Mouse (Mus musculus) MN1 (cell line): ENCODE results near the gene Bex3.
"Not testable (repeated sequence)": the region's sequence is repeated elsewhere in the genome, so short reads cannot be mapped to it uniquely, and the experiment has no call there.

ENCODE experiments used
- DNase-seq: peaks from one replicate; pipeline ENCODE4 v3.0.0-alpha.2; 2016; ENCODE audit warnings: low spot score

Gene Bex3

DNA sequence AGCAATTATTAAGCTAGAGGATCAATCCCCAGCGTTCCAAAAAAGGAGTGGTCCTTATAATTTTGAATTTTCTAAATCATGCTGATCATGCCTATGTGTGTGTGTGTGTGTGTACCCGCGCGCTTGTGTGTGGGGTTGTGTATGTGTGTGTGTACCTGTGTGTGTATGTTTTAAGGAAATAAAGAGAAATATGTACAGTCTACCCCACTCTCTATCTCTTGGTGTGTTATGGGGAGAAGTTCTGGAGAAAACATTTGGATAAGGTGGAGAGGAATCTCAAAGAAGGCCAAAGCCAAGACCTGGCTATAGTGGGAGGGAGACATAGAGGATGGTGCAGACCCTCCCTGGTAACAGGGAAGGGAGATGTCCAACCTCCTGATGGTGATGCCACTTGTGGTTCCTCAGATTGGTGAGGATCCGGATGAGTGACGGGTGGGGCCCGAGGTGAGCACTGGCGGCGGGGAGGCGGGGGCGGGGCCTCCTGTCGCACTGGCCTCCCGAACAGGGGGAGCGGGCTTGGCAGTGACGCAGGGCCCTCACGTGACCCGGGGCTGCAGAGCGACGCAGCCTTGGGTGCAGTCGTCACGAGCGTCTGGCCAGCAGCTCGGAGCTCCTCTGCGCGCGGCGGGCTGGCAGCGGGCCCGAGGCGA, at the start of gene Bex3:
Gene Bex3 (plus strand): TSS at position 511 of the 650 bp plus-strand sequence.
- DNase-seq, result not testable (repeated sequence)

DNA sequence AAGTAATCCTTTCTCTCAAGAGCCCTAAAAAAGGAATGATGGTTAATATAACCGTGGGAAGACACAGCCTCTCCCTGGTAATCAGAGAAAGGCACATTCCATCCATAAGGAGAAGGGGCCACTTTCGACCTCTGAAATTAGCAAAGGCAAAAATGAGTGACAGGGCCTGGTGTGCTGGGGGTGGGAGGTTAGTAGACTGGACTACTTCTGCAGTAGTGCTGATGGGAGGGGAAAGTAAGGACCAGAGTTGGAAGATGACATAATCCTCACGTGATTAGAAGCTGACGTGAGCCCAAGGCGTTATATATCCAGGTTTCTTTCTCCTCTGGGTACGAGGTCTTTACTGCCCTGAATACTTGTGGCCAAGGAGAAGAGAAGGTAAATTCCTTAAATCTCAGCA, 46.3 kb upstream of the Bex3 start:
- no peak for DNase-seq

DNA sequence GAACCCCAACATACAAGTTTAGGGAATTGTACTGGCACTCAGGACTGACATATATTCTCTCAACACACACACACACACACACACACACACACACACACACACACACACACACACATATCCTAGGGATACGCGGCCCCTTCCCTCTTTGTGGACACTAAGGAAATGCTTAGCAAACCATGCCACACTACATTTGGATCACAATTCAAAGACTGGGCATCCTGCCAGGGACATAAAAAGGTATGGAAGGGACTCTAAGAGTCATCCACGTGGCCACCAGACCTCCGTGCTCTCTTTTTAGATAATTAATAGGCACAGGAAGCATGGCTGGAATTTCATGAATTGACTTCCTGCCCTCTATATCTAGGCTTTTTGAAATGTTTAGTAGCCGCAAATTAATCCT, 42.3 kb upstream of the Bex3 start:
- peak; percentile 47 for DNase-seq

DNA sequence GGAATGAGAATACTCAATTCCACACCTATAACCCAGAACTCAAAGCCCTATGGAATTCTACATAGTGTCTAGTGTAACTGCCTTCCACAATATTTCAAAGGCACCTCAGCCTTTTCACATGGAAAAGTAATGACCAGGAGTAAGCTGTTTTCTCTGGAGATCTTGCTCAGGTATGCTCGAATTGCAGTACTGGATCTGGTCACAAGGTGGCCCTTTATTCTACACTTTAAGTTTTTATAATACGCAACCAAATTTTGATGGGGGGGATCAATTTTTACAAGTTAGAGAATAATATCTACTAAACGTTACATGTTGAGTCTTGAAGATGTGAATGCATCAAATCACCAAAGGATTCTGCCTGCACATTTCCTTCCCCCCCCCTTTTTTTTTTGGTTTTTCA, 31.9 kb upstream of the Bex3 start:
- DNase-seq, result peak; percentile 29

DNA sequence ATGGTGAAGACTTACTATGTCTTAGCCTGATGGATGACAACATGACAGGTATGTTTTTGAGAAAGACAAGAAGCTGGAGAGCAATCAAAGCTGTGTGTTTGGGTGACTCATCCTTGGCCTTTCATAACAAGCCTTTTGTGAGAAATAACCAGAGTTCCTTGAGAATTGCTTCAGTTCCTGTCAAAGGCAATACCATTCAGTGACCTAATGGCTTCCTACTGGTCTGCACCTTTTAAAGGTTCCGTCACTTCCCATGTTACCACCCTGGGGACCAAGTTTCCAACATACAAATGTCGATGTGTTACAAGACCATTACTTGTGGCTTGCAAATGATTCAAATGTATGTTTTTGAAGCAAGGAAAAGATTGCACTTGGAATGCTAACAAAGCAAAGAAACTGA, 26.9 kb upstream of the Bex3 start:
- DNase-seq, result no peak

DNA sequence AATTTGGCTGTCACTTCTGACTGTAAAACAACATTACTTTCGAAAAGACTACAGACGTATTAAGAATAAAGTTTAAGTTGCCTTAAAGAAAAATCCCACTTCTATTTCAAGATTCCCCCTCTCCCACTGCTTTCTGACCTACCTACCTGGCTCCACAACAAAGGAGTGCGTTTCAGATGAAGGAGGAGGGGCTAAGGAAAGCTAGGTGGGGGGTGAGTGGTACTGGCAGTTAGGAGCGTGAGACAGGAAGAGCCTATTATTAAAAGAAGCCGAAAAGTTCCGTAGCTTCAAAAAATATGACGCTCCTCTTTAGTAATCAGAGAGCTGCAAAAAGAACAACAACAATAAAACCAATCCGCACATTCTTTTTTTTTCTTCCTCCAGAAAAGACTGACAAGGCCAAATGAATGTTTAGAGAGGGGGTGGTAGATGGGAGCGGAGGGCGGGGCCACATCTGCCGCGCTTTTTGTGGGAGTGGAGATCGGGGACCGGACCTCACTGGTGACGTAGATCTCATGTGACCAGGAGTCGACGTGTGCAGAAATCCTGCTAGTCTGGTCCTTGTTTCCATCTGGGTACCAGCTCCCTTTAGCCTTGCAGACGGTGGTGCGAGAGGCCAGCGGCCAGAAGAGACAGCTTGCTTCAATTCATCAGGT, 25.4 kb upstream of the Bex3 start, which contains the start of gene Tceal9:
Gene Tceal9 (plus strand): TSS at position 506 of the 656 bp plus-strand sequence.
- peak; percentile 70 for DNase-seq

DNA sequence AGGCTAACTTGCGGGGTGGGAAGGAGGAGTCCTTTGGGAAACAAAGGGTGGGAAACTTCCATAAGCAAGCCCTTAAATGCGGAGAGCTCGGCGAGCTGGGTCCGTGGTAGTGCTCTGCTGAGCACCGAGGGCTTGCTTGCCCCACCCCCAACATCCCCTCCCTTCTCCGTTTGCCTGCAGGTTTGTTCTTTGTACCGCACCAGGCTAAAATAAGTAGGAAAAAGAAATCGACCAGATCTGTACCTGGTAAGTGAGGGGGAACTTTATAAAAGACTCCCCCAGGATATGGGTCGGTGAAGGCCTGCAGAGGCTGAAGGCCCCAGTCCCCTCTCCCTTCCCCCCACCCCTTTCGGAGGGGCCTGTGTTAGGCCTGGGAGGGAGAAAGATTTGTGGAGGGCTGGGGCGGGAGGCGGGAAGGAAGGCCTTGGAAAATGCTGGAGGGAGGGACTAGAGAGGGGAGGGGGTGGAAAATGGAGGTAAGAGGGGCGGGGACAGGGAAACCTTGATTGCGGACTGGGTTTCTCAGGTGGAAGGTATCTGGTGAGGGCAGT, 24.5 kb upstream of the Bex3 start:
- DNase-seq, result no peak

DNA sequence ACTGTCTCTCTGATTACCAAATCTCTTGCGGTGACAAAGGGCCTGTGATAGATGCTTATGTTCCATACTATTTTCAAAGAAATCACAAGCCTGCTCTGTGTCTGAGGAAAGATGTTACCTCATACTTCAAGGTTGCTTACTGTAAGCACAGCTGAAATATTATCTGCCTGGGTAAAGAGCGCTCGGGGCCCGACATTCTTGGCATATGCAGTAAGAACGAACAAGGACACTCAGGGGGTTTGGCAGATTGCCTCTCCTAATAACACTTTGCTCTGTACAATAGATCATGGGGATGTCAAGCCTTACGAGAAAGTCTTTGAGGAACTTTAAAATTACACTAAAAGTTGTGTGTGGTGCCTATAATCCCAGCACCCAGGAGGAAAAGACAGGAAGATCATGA, 21.2 kb upstream of the Bex3 start:
- DNase-seq, result no peak

DNA sequence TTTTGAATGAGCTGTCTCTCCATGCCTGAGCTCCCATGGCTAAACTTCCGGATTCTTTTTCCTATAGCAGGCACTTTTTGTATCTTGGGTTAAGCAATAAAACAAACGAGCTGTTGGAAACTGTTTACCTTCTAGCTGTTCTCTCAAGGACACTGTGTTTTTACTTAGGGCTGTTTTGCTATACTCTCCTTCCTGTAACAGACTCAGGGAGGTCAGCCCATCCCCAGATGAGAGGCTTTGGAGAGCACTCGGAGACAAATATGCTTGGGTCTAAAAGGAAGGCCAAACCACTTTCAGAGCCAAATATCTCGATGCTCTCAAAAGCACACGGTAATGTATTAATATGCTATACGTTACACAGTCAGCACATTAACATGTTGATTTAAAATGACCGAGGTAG, 20.4 kb upstream of the Bex3 start:
- no peak for DNase-seq

DNA sequence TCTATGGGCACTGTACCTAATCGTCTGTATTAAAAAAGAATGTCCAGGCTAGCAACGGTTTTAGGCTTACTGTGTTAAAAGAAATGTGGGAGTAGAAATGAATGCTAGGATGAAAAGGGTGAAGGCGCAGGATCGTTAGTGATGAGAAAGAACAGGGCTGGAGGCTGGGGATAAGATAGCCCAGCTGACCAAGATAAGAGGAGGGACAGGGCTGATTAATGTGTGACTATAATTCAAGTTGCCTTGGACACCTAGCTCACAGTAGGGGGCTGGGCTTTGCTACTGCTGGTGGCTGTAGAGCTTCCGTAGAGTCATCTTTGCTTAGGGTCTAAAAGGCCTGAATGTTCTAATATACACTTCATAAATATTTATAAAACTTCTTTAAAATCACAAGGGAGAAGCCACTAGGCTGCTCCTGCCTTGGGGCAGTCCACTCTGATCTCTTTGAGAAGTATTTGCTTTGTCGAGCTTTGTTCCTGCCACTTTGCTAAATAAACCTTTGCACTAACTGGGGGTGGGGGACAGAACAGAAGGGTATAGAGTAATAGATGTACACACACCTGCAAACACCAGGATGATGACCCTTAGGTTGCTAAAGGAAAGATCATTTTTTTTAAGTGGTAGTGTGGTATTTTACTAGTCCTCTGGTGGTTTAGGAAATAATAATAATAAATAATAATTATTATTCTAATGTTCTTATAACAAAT, 17.9 kb upstream of the Bex3 start:
- no peak for DNase-seq

DNA sequence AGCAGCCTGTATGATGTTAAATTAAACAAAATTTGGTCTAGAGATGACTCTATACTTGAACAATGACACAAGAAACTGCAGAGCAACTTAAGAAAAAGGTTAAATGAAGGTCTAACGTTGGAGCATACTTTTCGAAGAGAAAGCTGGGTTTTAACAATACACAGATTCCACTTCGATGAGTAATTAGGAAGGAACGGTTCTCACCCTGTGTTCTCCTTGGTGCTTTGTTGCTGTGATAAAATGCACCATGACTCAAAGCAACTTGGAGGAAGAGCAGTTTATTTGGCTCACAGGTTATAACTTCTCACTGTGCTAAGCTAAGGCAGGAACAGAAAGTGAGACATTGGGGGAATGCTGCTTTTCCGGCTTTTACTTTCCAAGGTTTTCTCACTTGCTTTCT, 2.3 kb upstream of the Bex3 start:
- no peak for DNase-seq

DNA sequence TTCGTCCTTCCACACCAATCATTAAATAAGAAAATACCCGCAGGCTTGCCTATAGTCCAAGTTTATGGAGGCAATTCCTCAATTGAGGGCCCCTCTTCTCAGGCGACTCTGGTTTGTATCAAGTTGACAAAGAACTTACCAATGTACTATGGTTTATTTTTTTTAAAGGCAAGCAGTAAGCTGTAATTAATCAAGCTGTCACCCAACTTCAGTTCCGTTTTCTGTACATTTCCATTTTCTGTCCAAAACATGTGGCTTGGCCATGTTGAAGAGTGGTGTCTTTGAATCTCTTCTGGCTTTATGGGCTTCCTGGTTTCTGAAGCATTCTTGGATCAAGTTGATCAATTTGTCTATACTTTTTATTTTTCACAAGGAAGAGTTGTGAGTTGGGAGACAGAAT, 1.9 kb upstream of the Bex3 start:
- no peak for DNase-seq

DNA sequence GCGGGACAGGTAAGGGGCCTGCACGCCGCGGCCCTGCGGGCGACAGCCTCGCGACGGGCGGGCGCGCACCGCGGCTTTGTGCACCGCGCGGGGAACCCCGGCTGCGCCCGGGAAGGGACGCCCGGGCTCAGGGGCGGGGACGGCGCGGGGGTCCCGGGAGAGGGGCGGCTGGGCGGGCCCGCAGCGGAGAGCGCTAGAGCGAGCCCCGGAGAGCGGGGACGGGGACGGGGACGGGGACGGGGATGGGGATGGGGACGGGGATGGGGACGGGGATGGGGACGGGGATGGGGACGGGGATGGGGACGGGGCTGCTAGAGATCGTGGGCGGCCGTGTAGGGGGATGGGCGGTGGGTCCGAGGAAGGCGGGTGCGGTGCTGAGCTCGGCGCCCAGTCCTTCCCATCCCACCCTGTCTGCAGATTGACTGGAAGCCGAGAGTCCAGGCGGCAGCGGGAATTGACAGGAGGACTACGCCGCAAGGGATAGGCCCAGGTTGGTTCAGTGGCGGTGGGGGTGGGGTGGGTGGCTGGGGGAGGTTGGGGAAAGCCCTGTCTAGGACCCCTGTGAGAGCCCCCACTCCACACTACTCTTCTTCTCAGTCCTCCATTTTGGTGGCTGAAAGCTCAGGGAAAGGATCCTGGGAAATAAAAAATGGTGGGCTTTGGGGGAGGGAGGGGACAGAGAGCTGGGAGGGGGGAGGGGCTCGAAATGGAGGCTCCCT, 499 bp downstream of the Bex3 start:
- peak; percentile 7 for DNase-seq

DNA sequence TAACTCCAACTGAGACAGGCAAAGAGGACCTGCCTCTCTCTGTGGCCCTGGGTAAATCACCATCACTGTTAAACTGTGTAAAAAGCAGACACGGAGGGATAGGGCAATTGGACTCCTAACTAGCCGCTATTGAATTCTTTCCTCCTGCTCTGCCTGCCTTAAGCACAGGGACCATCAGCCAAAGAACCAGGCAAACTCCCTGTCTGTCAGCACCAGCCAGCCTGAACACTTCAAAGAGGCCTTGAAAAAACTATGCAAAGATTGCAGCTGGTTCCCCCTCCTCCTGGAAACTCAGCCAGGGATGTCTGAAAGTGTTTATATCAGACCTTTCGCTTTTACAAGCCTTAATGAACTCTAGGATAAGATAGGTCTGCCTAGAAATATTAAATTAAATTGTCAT, 4.5 kb downstream of the Bex3 start:
- DNase-seq, result peak; percentile 10

DNA sequence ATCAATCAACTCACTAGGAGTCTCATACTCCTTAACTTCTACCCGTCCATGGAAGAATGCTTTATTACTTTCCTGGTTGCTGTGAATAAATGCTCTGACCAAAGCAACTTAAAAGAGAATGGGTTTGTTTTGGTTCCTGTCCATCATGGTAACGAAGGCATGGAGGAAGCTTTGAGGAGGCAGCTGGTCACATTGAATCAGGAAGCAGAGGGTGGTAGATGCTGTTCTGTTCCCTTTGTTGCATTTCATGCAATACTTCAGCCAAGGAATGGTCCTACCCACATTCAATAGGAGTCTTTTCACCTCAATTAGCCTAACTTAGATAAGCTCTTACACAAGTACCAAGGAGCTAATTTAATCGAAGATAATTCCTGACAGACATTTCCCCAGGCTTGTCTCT, 5.3 kb downstream of the Bex3 start:
- DNase-seq, result no peak

DNA sequence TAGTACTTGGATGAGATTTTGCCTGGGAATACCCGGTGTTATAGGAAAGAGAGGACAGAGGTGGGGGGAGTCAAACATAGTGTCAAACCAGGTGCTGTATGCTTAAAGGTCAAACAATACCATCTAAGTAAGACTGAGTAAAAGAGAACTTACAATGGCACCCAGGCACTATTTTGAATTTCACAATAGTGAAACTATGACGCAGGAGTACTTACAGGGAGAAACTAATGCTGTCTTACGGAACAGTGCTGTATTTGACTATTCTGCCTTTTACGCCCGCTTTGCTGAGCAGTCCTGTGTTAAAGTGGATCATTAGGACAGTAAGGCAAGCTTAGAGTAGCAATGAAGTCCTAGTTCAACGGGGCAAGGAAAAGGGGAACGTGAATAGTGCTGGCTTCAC, 7.5 kb downstream of the Bex3 start:
- no peak for DNase-seq

DNA sequence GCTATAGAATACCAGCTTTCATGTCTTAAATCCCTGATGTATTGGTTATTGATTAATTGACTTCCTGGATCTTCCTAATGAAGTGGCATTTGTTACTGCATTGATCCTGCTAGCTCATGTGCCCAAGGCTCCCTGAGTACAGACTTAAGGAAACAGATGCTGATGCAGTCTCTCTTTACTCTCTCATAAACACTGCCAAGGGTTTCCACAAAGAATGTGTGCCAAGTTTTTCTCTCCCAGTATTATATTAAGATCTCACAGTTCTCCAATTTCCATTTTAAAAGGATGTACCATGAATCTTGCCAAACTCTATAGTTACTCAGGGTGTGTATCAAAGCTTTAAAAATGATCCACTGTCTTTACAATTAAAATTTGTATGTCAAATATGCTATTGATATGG, 8.3 kb downstream of the Bex3 start:
- DNase-seq, result no peak

DNA sequence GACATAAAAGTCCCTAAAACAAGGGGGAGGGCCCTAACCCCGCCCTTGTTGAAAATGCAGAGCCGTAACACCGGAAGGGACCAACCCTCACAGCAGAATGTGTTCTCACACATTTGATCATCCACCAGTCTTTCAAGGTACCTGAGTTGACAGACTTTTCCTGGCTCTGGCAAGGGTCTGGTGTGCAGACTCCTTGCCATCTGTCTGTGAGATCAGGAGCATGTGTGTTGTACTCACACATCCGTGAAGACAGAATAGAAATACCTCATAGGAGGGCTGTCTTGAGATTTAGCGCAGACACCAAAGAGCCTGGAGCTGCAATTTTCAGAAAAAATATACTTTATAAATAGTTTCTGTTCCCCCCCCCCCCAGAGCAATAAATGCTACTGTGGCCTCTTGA, 9.4 kb downstream of the Bex3 start:
- no peak for DNase-seq

DNA sequence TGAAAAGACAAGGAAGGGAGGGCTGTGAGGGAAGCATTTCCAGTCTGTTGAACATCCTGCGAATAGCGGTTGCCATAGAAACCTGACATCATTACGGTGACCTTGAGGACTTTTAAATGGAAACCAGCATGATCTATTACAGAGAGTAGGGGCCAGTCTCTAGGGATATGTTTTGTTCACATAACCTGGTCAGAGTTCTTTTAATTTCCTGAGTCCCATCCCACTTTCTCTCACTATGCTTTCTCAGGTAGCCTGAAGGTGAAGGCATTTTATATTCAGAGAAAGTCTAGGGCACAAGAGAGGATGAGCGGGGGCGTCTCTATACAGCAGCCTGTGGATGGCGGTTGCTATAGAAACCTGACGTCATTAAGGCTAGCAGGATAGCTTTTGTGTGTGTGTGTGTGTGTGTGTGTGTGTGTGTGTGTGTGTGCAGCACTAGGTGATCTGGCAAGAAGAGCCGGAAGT, 20.8 kb downstream of the Bex3 start:
- DNase-seq, result peak; percentile 58

DNA sequence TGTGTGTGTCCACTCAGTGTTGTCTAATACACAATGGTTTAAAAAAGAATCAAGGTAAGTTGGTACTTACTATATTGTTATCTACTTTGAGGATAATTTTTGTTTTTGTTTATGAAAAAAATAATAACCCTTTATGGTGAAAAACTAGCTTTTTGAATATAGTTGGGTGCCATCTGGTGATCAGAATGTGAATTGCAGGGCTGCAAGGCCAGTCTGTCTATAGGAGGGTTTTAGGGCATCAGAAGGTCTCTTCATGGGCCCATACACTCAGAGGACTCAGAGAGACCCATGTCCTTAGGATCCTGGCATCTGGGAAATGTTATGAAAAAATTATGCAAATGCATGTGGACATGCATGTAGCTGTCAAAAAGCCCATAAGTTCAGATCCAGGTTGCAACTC, 34.2 kb downstream of the Bex3 start:
- peak; percentile 25 for DNase-seq

DNA sequence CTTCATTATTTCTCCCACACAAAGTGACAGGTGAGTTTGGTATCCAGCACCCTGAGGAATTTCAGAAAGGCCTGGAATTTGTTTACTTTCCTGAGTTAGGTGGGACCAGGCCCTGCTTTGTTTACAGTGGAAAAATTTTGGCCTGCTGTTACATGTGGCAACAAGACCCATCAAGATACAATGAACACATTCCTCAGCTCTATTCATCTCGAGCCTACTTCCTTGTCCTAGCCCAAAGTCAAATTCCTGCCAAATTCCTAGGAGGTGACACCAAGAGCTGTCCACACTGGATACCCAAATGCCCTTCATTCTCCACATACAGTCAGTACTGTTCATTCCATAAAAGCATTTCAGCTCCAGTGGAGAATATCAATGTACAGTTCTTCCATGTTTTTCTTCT, 36.1 kb downstream of the Bex3 start:
- no peak for DNase-seq

DNA sequence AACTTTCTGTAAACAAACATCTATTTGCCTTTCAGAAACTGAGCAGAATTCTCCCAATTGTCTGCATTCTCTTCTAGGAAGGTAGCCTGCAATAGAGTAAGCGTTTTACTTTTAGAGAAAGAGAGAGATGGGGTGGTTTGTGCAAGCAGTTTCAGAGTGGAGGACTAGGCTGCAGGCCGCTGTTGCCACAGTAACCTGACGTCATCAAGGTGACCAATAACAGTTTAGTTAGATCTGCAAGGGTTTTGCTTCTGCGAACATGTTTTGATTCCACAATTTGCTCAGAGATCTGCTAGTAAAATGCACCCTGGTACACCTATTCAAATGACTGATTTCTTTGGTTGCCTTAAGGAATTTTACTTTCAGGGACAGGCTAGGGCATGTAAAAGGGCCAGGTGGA, 43.2 kb downstream of the Bex3 start:
- DNase-seq, result no peak
